Mouse (Mus musculus) midbrain, embryonic 15.5 days (tissue): ENCODE measurements around the gene Pigl. TPM values are rescaled to one million over a fixed set of nuclear protein-coding genes. Genes with fewer than 3 reads are reported as not detected.

Experiments
- ATAC-seq: fragments of 200-750 bp; cut with Nextera tagmentation; replicated peaks from 2 replicates; pipeline ENCODE4 v1.8.0; 2017; ENCODE audit warnings: moderate TSS enrichment
- H3K27ac ChIP-seq: fragments of 300-500 bp; sonication (generic); 2 replicates; pipeline ENCODE4 v1.5.1; 2015; ENCODE audit warnings: mild to moderate bottlenecking, inconsistent platforms
- H3K27me3 ChIP-seq: fragments of 300-500 bp; sonication (generic); replicated peaks from 2 replicates; pipeline ENCODE4 v1.6.1; 2015; ENCODE audit warnings: inconsistent platforms
- H3K36me3 ChIP-seq: fragments of 300-500 bp; sonication (generic); replicated peaks from 2 replicates; pipeline ENCODE4 v1.6.1; 2015; ENCODE audit warnings: inconsistent platforms
- H3K4me1 ChIP-seq: fragments of 300-500 bp; sonication (generic); 2 replicates; pipeline ENCODE4 v1.6.1; 2015; ENCODE audit warnings: inconsistent platforms
- H3K4me2 ChIP-seq: fragments of 300-500 bp; sonication (generic); 2 replicates; pipeline ENCODE4 v1.6.1; 2015; ENCODE audit warnings: inconsistent platforms, mild to moderate bottlenecking, moderate library complexity
- H3K4me3 ChIP-seq: fragments of 300-500 bp; sonication (generic); 2 replicates; pipeline ENCODE4 v1.5.1; 2015; ENCODE audit warnings: mild to moderate bottlenecking, inconsistent platforms
- H3K9ac ChIP-seq: fragments of 300-500 bp; sonication (generic); 2 replicates; pipeline ENCODE4 v1.6.1; 2015; ENCODE audit warnings: mild to moderate bottlenecking, inconsistent platforms
- H3K9me3 ChIP-seq: fragments of 300-500 bp; sonication (generic); 2 replicates; pipeline ENCODE4 v1.6.1; 2016; ENCODE audit warnings: inconsistent platforms
- WGBS: fragments of 180-500 bp; shearing (Covaris S2); methylation state at CpG from one replicate; pipeline ENCODE4 v1.1.7; 2015; ENCODE audit warnings: mixed read lengths; 5-methylcytosine and 5-hydroxymethylcytosine counted together
- polyA plus RNA-seq: library from polyadenylated mRNA; unstranded; fragments of >200 nt; fragmentation: Nextera tagmentation; extraction: Ambion mirVana; gene quantifications from 2 replicates; pipeline ENCODE4 v1.2.1, GENCODE M21; 2015

Pigl gene
- polyA plus RNA-seq, 1 experiment from 2014 or later = 8.6 TPM

DNA sequence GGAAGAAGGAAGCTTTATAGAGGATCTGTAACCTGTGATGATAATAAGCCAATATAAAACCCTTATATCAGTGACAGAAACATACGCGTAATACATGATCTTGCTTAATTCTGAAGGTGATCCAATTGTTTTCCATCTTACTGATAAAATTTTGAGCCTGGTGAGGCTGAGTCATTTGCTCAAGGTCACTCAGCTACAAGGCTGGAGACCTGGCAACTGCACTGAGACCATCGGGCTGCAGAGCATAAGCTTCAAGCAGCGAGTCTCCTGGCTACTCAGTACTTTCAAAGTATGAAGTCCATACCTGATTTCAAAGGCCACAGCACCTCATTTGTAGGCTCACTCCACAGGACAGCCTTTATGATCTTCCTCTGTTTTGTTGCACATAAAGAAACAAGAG lies 17.9 kb downstream of the Pigl start:
- WGBS = 97% methylated on average over 4 of the region's 4 CpGs
- no peak overlapping the region for H3K4me3 ChIP-seq
- H3K9me3 ChIP-seq = no peaks in the 10 kb centered on the region
- H3K27ac ChIP-seq = no peak overlapping the region
- H3K27me3 ChIP-seq = no peaks in the 10 kb centered on the region
- no peak overlapping the region for H3K4me2 ChIP-seq
- H3K4me1 ChIP-seq = no peaks in the 10 kb centered on the region
- no peaks in the 10 kb centered on the region for H3K36me3 ChIP-seq
- H3K9ac ChIP-seq = no peak overlapping the region
- no peak for ATAC-seq

DNA sequence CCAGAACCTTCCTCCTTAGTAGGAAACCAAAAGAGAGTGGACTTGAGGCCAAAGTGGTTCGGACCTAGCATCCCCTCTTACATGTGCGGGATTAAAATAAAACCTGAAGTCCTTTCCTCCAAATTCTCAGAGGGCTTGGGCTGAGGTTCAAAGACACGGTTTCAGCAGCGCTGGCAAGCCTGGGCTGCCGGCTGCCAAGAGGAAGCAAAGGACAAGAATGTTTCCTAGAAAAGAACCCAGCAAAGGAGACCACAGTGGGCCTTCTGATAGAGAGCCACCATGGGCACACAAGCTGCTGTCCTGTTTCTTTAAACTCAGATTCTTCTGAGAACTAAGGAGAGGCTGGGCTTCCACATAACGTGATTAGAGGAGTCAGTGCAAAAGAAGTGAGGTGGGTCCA lies 20.7 kb downstream of the Pigl start:
- no peak overlapping the region for H3K9ac ChIP-seq
- H3K9me3 ChIP-seq = no peaks in the 10 kb centered on the region

DNA sequence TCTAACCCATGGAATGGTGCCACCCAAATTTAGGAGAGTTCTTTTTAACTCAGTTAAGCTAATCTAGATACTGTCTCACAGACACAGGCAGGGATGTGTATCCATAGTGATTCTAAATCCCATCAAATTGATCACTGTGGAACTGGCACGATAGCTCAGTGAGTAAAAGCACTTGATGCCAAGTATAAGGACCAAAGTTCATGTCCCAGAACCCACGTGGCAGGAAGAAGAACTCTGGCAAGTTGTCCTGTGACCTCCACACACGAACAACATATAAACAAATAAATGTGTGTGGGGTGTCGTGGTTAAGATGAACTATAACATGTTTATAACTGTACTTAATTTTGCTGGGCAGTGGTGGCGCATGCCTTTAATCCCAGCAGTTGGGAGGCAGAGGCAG lies 21.3 kb downstream of the Pigl start:
- Histone ChIP-seq H3K27me3 (no peaks in the 10 kb centered on the region), H3K9me3 (no peaks in the 10 kb centered on the region), H3K27ac (no peak overlapping the region), H3K9ac (no peak overlapping the region), H3K4me2 (no peak overlapping the region), H3K36me3 (no peaks in the 10 kb centered on the region), H3K4me3 (no peak overlapping the region), H3K4me1 (no peaks in the 10 kb centered on the region)
- ATAC-seq = no peak
- WGBS = 87% methylated on average over 5 of the region's 5 CpGs

More for the DNA sequence above, 20.7 kb downstream of the Pigl start:
- Histone ChIP-seq H3K27ac (no peak overlapping the region), H3K4me3 (no peak overlapping the region), H3K36me3 (no peaks in the 10 kb centered on the region), H3K27me3 (no peaks in the 10 kb centered on the region), H3K4me2 (no peak overlapping the region), H3K4me1 (no peaks in the 10 kb centered on the region)
- ATAC-seq = no peak
- WGBS = 62% methylated on average over 6 of the region's 6 CpGs

DNA sequence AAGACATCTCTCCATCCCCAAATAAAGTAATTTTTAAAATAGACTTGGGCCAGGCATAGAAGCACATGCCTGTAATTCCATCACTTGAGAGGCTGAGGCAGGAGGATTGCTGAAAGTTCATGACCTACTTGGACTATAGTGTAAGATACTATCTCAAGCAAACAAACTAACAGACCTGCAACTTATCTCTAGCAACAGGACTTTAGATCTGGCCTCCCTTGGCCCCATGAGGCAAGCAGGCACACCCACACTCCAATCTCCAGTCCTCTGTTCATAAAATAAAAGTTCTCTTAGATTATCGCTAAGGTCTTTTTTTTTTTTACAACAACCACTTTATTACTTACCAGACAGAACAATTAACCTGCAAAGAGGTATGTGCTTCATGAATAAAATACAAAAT lies 28.7 kb downstream of the Pigl start:
- Histone ChIP-seq H3K4me1 (no peaks in the 10 kb centered on the region), H3K4me2 (no peak overlapping the region), H3K27me3 (no peaks in the 10 kb centered on the region), H3K27ac (no peak overlapping the region), H3K9ac (no peak overlapping the region), H3K9me3 (no peaks in the 10 kb centered on the region), H3K36me3 (no peaks in the 10 kb centered on the region), H3K4me3 (no peak overlapping the region)
- WGBS = 98% methylated on average over 1 of the region's 1 CpGs
- no peak for ATAC-seq

DNA sequence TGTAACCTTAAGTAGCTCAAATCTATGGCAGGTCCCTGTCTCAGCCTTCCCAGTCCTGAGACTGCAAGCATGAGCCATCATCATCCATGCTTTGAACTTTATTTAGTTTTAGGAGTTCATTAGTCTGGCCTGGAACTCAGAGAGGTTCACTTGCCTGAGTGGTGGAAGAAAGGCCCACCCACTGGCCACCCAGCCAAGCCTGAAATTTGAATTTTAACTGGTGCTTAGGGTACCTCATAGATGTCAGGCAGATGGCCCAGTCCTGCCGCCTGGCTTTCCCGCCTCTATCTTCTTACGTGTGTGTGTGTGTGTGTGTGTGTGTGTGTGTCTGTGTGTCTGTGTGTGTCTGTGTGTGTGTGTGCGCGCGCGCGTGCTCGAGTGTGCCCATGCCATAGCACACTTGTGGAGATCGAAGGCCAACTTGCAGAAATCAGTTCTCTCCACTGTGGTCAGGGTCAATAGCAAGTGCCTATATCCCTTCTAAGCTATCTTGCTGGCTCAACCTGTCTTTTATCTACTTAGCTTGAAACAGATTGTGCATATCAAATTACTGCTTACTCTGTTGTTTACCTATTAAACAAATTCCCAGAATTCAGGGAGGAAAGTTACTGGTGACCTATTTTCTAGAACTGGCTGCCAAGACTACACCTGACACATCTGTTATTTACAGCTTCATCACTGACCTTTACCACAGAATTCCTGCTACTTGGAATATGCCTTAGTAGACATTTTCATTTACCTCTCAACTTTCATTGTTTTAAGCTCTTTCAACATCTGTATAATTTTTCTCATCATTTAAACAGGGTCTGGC lies 29.5 kb downstream of the Pigl start:
- Histone ChIP-seq H3K27me3 (no peaks in the 10 kb centered on the region), H3K27ac (no peak overlapping the region), H3K4me1 (no peaks in the 10 kb centered on the region), H3K36me3 (no peaks in the 10 kb centered on the region), H3K4me2 (no peak overlapping the region), H3K9me3 (no peaks in the 10 kb centered on the region), H3K9ac (no peak overlapping the region), H3K4me3 (no peak overlapping the region)
- ATAC-seq = no peak
- 90% methylated on average over 10 of the region's 10 CpGs for WGBS

DNA sequence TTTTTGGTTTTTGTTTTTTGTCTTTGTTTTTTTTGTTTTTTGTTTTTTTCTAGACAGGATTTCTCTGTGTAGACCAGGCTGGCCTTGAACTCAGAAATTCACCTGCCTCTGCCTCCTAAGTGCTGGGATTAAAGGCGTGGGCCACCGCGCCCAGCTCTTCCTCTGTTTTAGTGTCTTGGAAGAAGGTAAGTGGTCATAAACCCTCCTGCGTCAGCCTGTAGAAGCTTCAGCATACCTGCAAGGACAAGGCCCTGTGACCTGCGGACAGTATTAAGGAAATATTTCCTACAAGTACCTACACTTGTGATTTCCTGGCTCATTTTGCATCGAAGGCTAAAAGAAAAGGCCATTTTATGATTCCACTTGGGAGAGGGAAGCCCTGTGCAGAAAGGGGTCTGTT lies 35.4 kb downstream of the Pigl start:
- H3K4me2 ChIP-seq = no peak overlapping the region
- no peaks in the 10 kb centered on the region for H3K36me3 ChIP-seq
- no peaks in the 10 kb centered on the region for H3K27me3 ChIP-seq
- ATAC-seq = no peak
- no peak overlapping the region for H3K9ac ChIP-seq
- no peak overlapping the region for H3K27ac ChIP-seq
- 98% methylated on average over 6 of the region's 6 CpGs for WGBS
- H3K4me1 ChIP-seq = no peaks in the 10 kb centered on the region
- H3K4me3 ChIP-seq = no peak overlapping the region
- no peaks in the 10 kb centered on the region for H3K9me3 ChIP-seq

DNA sequence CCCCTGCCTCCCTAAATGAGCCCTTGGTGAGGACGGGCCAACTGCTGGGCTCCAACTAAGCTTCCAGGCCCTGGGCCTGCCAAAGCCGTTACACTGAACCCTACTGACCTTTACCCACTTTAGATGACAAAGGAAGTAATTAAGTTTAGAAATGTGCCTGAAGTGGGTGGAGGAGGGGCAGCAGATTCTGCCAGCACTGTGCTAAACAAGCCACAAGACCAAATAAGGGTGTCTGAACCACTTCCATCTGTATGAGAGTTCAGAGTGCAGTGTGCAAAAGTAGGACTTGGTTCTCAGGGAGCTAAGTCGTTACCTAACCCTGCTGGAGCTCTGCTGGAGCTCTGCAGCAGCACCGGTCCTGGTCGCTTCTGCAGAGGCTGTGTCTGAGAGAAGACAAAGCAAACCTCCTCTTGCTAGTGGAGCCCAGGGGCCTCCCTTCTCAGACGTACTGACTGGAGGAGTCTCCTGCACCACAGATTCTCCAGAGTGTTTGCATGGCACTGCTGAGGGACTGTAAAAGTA lies 36.6 kb downstream of the Pigl start:
- 8% methylated on average over 6 of the region's 6 CpGs for WGBS
- H3K4me1 ChIP-seq = no peaks in the 10 kb centered on the region
- H3K9me3 ChIP-seq = no peaks in the 10 kb centered on the region
- H3K27me3 ChIP-seq = no peaks in the 10 kb centered on the region
- ATAC-seq = no peak
- no peak overlapping the region for H3K4me2 ChIP-seq
- no peak overlapping the region for H3K27ac ChIP-seq
- H3K4me3 ChIP-seq = no peak overlapping the region
- H3K36me3 ChIP-seq = no peaks in the 10 kb centered on the region
- H3K9ac ChIP-seq = no peak overlapping the region

DNA sequence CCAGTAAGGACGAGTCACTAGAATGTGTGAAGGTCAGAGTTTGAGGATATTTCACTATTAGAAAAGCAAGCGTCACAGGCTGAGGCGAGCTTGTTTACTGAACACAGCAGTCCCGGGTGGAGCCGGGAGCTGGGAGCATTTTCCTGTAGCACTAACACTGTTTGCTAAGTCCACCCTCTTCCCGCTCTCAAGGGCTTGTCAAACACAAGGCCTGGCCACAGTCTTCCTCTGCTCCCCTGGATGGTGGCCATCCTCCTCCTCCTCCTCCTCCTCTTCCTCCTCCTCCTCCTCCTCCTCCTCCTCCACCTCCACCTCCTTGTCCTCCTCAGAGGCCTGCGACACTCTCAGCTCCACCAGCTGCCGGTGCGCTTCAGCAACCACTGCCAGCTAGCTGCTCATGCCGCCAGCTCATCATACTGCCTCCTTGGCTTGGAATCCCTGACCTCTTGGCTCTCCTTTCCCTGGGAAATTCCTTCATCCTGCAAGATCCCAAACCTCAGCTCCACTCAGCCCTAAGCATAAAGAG lies 37.1 kb downstream of the Pigl start:
- H3K27me3 ChIP-seq = no peaks in the 10 kb centered on the region
- H3K4me1 ChIP-seq = no peaks in the 10 kb centered on the region
- no peak for ATAC-seq
- H3K4me2 ChIP-seq = no peak overlapping the region
- H3K9me3 ChIP-seq = no peaks in the 10 kb centered on the region
- no peaks in the 10 kb centered on the region for H3K36me3 ChIP-seq
- H3K9ac ChIP-seq = no peak overlapping the region
- H3K27ac ChIP-seq = no peak overlapping the region
- 30% methylated on average over 7 of the region's 10 CpGs for WGBS
- H3K4me3 ChIP-seq = no peak overlapping the region

DNA sequence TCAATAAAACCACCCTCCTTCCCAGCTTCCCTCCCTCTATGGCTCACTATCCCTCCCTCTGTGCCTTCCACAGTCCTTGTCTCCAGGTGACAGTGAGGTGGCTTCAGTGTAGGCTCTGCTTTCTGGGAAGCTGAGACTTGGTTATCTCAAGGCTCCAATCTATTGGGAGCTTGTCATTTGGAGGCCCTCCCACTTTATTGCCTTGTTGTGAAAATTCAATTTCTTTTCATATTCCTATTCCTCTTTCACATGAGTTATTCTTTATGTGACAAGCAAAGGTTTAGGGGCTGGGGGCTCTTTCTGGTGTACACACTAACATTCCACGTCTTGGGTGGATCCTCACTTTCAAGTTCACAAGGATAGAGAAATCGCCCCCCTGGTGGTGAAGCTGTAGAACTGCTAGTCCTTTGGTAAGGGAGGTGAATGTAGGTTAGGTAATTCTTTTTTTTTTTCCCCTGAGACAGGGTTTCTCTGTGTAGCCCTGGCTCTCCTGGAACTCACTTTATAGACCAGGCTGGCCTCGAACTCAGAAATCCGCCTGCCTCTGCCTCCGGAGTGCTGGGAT lies 38.0 kb downstream of the Pigl start:
- Histone ChIP-seq H3K27me3 (no peaks in the 10 kb centered on the region), H3K9me3 (no peaks in the 10 kb centered on the region), H3K9ac (no peak overlapping the region), H3K4me3 (no peak overlapping the region), H3K27ac (no peak overlapping the region), H3K4me1 (no peaks in the 10 kb centered on the region), H3K4me2 (no peak overlapping the region), H3K36me3 (no peaks in the 10 kb centered on the region)
- no peak for ATAC-seq
- 60% methylated on average over 5 of the region's 5 CpGs for WGBS

DNA sequence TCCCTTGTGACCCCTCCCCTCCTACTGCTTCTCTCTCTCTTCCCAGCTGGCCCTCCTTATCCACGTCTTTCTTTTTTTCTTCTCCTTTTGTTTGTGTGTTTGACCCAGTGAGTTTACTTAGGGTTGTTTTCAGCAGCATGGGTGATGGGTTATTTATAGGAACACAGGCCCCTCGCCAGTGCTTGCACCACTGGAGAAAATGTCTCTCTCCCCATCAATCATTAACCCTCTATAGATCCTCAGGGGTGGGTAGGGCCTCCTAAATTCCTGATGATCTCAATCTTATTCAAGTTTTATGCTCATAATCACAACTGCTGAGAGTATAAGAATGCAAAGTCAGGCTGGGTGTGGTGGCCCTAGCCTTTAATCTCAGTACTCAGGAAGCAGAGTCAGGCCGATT lies 38.9 kb downstream of the Pigl start:
- 65% methylated on average over 3 of the region's 3 CpGs for WGBS
- no peak overlapping the region for H3K27ac ChIP-seq

DNA sequence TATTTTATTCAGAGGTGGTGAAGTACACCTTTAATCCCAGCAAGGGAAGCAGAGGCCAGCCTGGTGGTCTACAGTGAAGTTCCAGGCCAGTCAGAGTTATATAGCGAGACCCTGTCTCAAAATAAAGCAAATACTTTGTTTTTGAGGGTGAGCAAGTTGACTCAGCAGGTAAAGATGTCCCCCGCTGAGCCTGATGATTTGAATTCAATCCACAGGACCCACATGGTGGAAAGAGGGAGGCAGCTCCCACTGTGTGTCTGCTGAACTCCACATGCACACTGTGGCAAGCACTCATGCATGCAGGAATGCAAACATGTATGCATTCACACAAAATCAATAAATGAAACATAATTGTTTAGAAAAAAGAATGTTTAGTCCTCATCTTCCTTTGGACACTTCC lies 40.5 kb downstream of the Pigl start:
- Histone ChIP-seq H3K4me2 (no peak overlapping the region), H3K9ac (no peak overlapping the region), H3K27me3 (no peaks in the 10 kb centered on the region), H3K4me1 (no peaks in the 10 kb centered on the region), H3K9me3 (no peaks in the 10 kb centered on the region), H3K36me3 (no peaks in the 10 kb centered on the region), H3K4me3 (no peak overlapping the region), H3K27ac (no peak overlapping the region)
- ATAC-seq = no peak
- WGBS = 78% methylated on average over 2 of the region's 2 CpGs

More for the DNA sequence above, 38.9 kb downstream of the Pigl start:
- Histone ChIP-seq H3K9me3 (no peaks in the 10 kb centered on the region), H3K4me2 (no peak overlapping the region), H3K36me3 (no peaks in the 10 kb centered on the region), H3K4me1 (no peaks in the 10 kb centered on the region), H3K4me3 (no peak overlapping the region), H3K9ac (no peak overlapping the region), H3K27me3 (no peaks in the 10 kb centered on the region)
- ATAC-seq = no peak

DNA sequence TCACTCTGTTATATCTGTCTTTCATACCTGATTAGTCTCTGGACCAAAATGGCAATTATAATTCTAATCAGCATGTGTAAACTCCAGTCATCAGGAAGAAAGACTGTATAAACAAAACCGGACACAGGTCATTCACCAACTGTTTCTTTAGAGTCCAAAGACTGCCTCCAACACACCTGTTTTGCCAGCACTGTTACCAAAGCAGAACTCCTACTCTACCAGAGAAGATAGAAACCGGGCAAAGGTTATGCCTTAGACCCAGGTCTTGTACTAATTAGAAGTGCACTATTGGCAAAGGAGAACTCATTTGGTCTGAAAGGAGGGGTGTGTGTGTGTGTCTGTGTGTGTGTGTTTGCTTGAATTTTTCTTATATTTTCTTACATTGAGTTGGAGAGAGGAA lies 42.3 kb downstream of the Pigl start:
- Histone ChIP-seq H3K4me1 (no peaks in the 10 kb centered on the region), H3K4me2 (no peak overlapping the region), H3K9me3 (no peaks in the 10 kb centered on the region), H3K4me3 (no peak overlapping the region), H3K36me3 (no peaks in the 10 kb centered on the region), H3K27me3 (no peaks in the 10 kb centered on the region), H3K27ac (no peak overlapping the region), H3K9ac (no peak overlapping the region)
- 89% methylated on average over 2 of the region's 2 CpGs for WGBS
- no peak for ATAC-seq

DNA sequence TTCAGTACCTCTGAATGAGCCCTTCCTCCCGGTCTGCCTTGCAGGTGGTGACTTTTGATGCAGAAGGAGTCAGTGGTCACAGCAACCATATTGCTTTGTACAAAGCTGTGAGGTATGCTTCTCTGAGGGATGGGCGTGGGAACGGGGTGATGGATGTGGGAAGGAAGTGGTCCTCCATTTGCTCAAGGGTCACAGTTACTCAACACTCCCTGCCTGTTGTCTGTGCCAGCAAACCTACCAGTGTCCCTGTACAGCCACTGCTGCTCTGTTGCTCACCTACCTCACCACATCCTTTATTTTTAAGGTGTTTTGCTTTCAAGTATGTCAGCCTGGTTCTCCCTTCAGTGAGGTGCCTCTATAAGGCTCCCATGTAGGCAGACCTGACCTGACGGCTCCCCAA lies 49.4 kb downstream of the Pigl start:
- Histone ChIP-seq H3K4me3 (no peak overlapping the region), H3K4me2 (no peak overlapping the region), H3K27ac (no peak overlapping the region), H3K27me3 (no peaks in the 10 kb centered on the region), H3K36me3 (no peaks in the 10 kb centered on the region), H3K9ac (no peak overlapping the region), H3K4me1 (no peaks in the 10 kb centered on the region), H3K9me3 (no peaks in the 10 kb centered on the region)
- WGBS = 96% methylated on average over 4 of the region's 4 CpGs
- no peak for ATAC-seq
